Mouse (Mus musculus) bone marrow macrophage, adult 2 months (primary cell): ENCODE data around the gene Pla2g4f.

Source experiments
- CTCF ChIP-seq: IDR thresholded peaks from 2 replicates; pipeline ENCODE4 v1.5.1; 2012; ENCODE audit warnings: low read depth, mild to moderate bottlenecking, low read length, moderate library complexity
- POLR2A ChIP-seq: IDR thresholded peaks from 2 replicates; pipeline ENCODE4 v1.6.1; 2012; ENCODE audit warnings: mild to moderate bottlenecking, low read depth, low read length, borderline replicate concordance

DNA sequence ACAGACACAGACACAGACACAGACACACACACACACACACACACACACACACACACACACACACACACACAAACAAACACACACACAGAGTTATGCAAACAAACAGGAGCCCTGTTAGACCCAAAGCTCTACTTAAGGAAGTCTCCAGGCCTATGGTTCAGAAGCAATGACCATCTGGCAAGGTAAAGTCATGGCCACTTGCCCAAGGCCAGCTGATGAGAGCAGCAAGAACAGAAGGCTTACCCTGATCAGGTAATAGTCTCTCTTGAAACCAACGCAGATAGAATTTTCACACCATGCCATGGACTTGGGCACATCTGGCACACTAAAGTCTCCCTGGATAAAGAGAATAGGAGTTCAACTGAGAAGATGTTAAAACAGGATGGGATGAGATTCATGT lies 27.8 kb upstream of the Pla2g4f start:
- no peak for TF ChIP-seq CTCF
- TF ChIP-seq POLR2A: no peak
